Mouse (Mus musculus): Measurements from ENCODE around the gene Hdhd3. TPM values are rescaled to one million over a fixed set of nuclear protein-coding genes. Genes with fewer than 3 reads are reported as not detected.

Hdhd3 gene
- total RNA-seq, 1 experiment: 0.62 TPM

GRCm38 (mm10) chr4:62501964-62502732, 1.1 kb downstream of the Hdhd3 start:
- Histone ChIP-seq H3K36me3 (ENCODE audit: control insufficient read depth, insufficient read depth, low read length, poor library complexity, severe bottlenecking) (no peaks in the 10 kb centered on the region; the same call in 1 of the 2 replicates), H3K4me3 (ENCODE audit: insufficient read depth in 1 of 2, low read depth in 1 of 2, low read length in 2 of 2, poor library complexity in 1 of 2, severe bottlenecking in 1 of 2) (peak overlapping the region; percentile 88 to 91), H3K9me3 (ENCODE audit: control insufficient read depth, insufficient read depth, low read depth, low read length) (no peaks in the 10 kb centered on the region), H3K9ac (ENCODE audit: insufficient read depth, low read depth, low read length, poor library complexity, severe bottlenecking) (peak overlapping the region; percentile 87), H3K4me1 (ENCODE audit: control insufficient read depth in 2 of 2, insufficient read depth in 2 of 2, low read length in 2 of 2, poor library complexity in 1 of 2) (peaks cover 0 to 2% of the 10 kb centered on the region in 2 experiments; a peak in 1 of 4 replicates), H3K27ac (ENCODE audit: insufficient read depth, low read depth, low read length, poor library complexity, severe bottlenecking) (no peak overlapping the region)
- TF ChIP-seq ZC3H11A (IDR thresholded peaks at IDR 0.05; ENCODE audit: borderline replicate concordance, low read depth, low read length): no peak
- TF ChIP-seq MAFK (IDR thresholded peaks at IDR 0.05; ENCODE audit: insufficient read depth, low read depth, low read length): no peak
- no peak for TF ChIP-seq ZNF384 (IDR thresholded peaks at IDR 0.05; ENCODE audit: low read depth, low read length)
- no peak for TF ChIP-seq HCFC1 (IDR thresholded peaks at IDR 0.05; ENCODE audit: borderline replicate concordance, insufficient read depth, low read length)
- no peak for TF ChIP-seq CHD2 (IDR thresholded peaks at IDR 0.05; ENCODE audit: low read depth, low read length)
- in situ Hi-C loops (cut with MboI; ENCODE audit: low sequenced_read_pairs in 2 of 2, unreplicated experiment in 2 of 2): no loop called here
- DNase-seq (ENCODE audit: low read depth, low spot score): peak; percentile 86

GRCm38 (mm10) chr4:62501534-62501933, 1.7 kb downstream of the Hdhd3 start:
- peak overlapping the region; percentile 80 for H3K9ac ChIP-seq (ENCODE audit: insufficient read depth, low read depth, low read length, poor library complexity, severe bottlenecking)
- no peaks in the 10 kb centered on the region for H3K9me3 ChIP-seq (ENCODE audit: control insufficient read depth, insufficient read depth, low read depth, low read length)
- DNase-seq (ENCODE audit: low read depth, low spot score): no peak
- H3K4me1 ChIP-seq (ENCODE audit: control insufficient read depth in 2 of 2, insufficient read depth in 2 of 2, low read length in 2 of 2, poor library complexity in 1 of 2): peaks cover 0 to 2% of the 10 kb centered on the region in 2 experiments; a peak in 1 of 4 replicates
- peak overlapping the region; percentile 88 to 91 for H3K4me3 ChIP-seq (ENCODE audit: insufficient read depth in 1 of 2, low read depth in 1 of 2, low read length in 2 of 2, poor library complexity in 1 of 2, severe bottlenecking in 1 of 2)
- H3K27ac ChIP-seq (ENCODE audit: insufficient read depth, low read depth, low read length, poor library complexity, severe bottlenecking): no peak overlapping the region
- H3K36me3 ChIP-seq (ENCODE audit: control insufficient read depth, insufficient read depth, low read length, poor library complexity, severe bottlenecking): no peaks in the 10 kb centered on the region; the same call in 1 of the 2 replicates
- in situ Hi-C loops (cut with MboI; ENCODE audit: low sequenced_read_pairs in 2 of 2, unreplicated experiment in 2 of 2): no loop called here
- TF ChIP-seq CHD2 (IDR thresholded peaks at IDR 0.05; ENCODE audit: low read depth, low read length) (no peak), ZNF384 (IDR thresholded peaks at IDR 0.05; ENCODE audit: low read depth, low read length) (no peak), MAFK (IDR thresholded peaks at IDR 0.05; ENCODE audit: insufficient read depth, low read depth, low read length) (no peak), ZC3H11A (IDR thresholded peaks at IDR 0.05; ENCODE audit: borderline replicate concordance, low read depth, low read length) (no peak), HCFC1 (IDR thresholded peaks at IDR 0.05; ENCODE audit: borderline replicate concordance, insufficient read depth, low read length) (no peak)

GRCm38 (mm10) chr4:62500799-62501198, 2.5 kb downstream of the Hdhd3 start:
- H3K9me3 ChIP-seq (ENCODE audit: control insufficient read depth, insufficient read depth, low read depth, low read length): no peaks in the 10 kb centered on the region
- peaks cover 4% of the 10 kb centered on the region; the same call in 1 of the 2 replicates for H3K36me3 ChIP-seq (ENCODE audit: control insufficient read depth, insufficient read depth, low read length, poor library complexity, severe bottlenecking)
- in situ Hi-C loops (cut with MboI; ENCODE audit: low sequenced_read_pairs in 2 of 2, unreplicated experiment in 2 of 2): no loop called here
- no peak overlapping the region for H3K9ac ChIP-seq (ENCODE audit: insufficient read depth, low read depth, low read length, poor library complexity, severe bottlenecking)
- no peak overlapping the region for H3K4me3 ChIP-seq (ENCODE audit: insufficient read depth in 1 of 2, low read depth in 1 of 2, low read length in 2 of 2, poor library complexity in 1 of 2, severe bottlenecking in 1 of 2)
- no peak overlapping the region for H3K27ac ChIP-seq (ENCODE audit: insufficient read depth, low read depth, low read length, poor library complexity, severe bottlenecking)
- no peak for DNase-seq (ENCODE audit: low read depth, low spot score)
- peaks cover 0 to 2% of the 10 kb centered on the region in 2 experiments; a peak in 1 of 4 replicates for H3K4me1 ChIP-seq (ENCODE audit: control insufficient read depth in 2 of 2, insufficient read depth in 2 of 2, low read length in 2 of 2, poor library complexity in 1 of 2)
- TF ChIP-seq MAFK (IDR thresholded peaks at IDR 0.05; ENCODE audit: insufficient read depth, low read depth, low read length) (no peak), ZNF384 (IDR thresholded peaks at IDR 0.05; ENCODE audit: low read depth, low read length) (no peak), CHD2 (IDR thresholded peaks at IDR 0.05; ENCODE audit: low read depth, low read length) (no peak), HCFC1 (IDR thresholded peaks at IDR 0.05; ENCODE audit: borderline replicate concordance, insufficient read depth, low read length) (no peak), ZC3H11A (IDR thresholded peaks at IDR 0.05; ENCODE audit: borderline replicate concordance, low read depth, low read length) (no peak)

- peaks cover 6% of the 10 kb centered on the region; the same call in 1 of the 2 replicates for H3K36me3 ChIP-seq (ENCODE audit: control insufficient read depth, insufficient read depth, low read length, poor library complexity, severe bottlenecking)
- no peak overlapping the region for H3K4me3 ChIP-seq (ENCODE audit: insufficient read depth in 1 of 2, low read depth in 1 of 2, low read length in 2 of 2, poor library complexity in 1 of 2, severe bottlenecking in 1 of 2)
- H3K9ac ChIP-seq (ENCODE audit: insufficient read depth, low read depth, low read length, poor library complexity, severe bottlenecking): no peak overlapping the region
- TF ChIP-seq ZC3H11A (IDR thresholded peaks at IDR 0.05; ENCODE audit: borderline replicate concordance, low read depth, low read length): no peak
- TF ChIP-seq CHD2 (IDR thresholded peaks at IDR 0.05; ENCODE audit: low read depth, low read length): no peak
- no peak for TF ChIP-seq HCFC1 (IDR thresholded peaks at IDR 0.05; ENCODE audit: borderline replicate concordance, insufficient read depth, low read length)
- TF ChIP-seq MAFK (IDR thresholded peaks at IDR 0.05; ENCODE audit: insufficient read depth, low read depth, low read length): no peak
- TF ChIP-seq ZNF384 (IDR thresholded peaks at IDR 0.05; ENCODE audit: low read depth, low read length): no peak
- in situ Hi-C loops (cut with MboI; ENCODE audit: low sequenced_read_pairs in 2 of 2, unreplicated experiment in 2 of 2): no loop called here
- no peaks in the 10 kb centered on the region for H3K9me3 ChIP-seq (ENCODE audit: control insufficient read depth, insufficient read depth, low read depth, low read length)
- no peaks in the 10 kb centered on the region for H3K4me1 ChIP-seq (ENCODE audit: control insufficient read depth in 2 of 2, insufficient read depth in 2 of 2, low read length in 2 of 2, poor library complexity in 1 of 2)
- H3K27ac ChIP-seq (ENCODE audit: insufficient read depth, low read depth, low read length, poor library complexity, severe bottlenecking): no peak overlapping the region
- no peak for DNase-seq (ENCODE audit: low read depth, low spot score)
These were observed 6.5 kb downstream of the Hdhd3 start for GRCm38 (mm10) chr4:62496815-62497214.
